Mouse (Mus musculus) neural tube, embryonic 11.5 days (tissue): ENCODE results near the gene Gm21776. TPM values are rescaled to one million over a fixed set of nuclear protein-coding genes. Genes with fewer than 3 reads are reported as not detected.
"Not testable (repeated sequence)": the region's sequence is repeated elsewhere in the genome, so short reads cannot be mapped to it uniquely, and the experiment has no call there.

Source experiments
- ATAC-seq: fragments of 200-750 bp; cut with Nextera tagmentation; 2 replicates; pipeline ENCODE4 v1.8.0; 2017; ENCODE audit warnings: moderate number of reproducible peaks, mild to moderate bottlenecking, moderate TSS enrichment, moderate library complexity; ENCODE audit not compliant: insufficient read depth, low FRiP score, low TSS enrichment
- DNase-seq: peaks from one replicate; pipeline ENCODE4 v3.0.0-alpha.2; 2015; ENCODE audit warnings: low spot score
- H3K27ac ChIP-seq: fragments of 300-500 bp; sonication (generic); 2 replicates; pipeline ENCODE4 v1.5.1; 2014; ENCODE audit warnings: low read depth, mild to moderate bottlenecking, low read length
- H3K27me3 ChIP-seq: fragments of 300-500 bp; sonication (generic); 2 replicates; pipeline ENCODE4 v1.6.1; 2014; ENCODE audit warnings: mild to moderate bottlenecking, low read length, mixed read lengths; ENCODE audit not compliant: control insufficient read depth, insufficient read depth
- H3K36me3 ChIP-seq: fragments of 300-500 bp; sonication (generic); 2 replicates; pipeline ENCODE4 v1.6.1; 2014; ENCODE audit warnings: mild to moderate bottlenecking, low read length, moderate library complexity, mixed read lengths; ENCODE audit not compliant: control insufficient read depth, insufficient read depth
- H3K4me1 ChIP-seq: fragments of 300-500 bp; sonication (generic); 2 replicates; pipeline ENCODE4 v1.6.1; 2014; ENCODE audit warnings: low read length, mixed read lengths; ENCODE audit not compliant: control insufficient read depth, insufficient read depth
- H3K4me2 ChIP-seq: fragments of 300-500 bp; sonication (generic); 2 replicates; pipeline ENCODE4 v1.6.1; 2014; ENCODE audit warnings: low read depth, mild to moderate bottlenecking, moderate library complexity
- H3K4me3 ChIP-seq: fragments of 300-500 bp; sonication (generic); 2 replicates; pipeline ENCODE4 v1.5.1; 2014; ENCODE audit warnings: low read depth, low read length
- H3K9ac ChIP-seq: fragments of 300-500 bp; sonication (generic); 2 replicates; pipeline ENCODE4 v1.6.1; 2014; ENCODE audit warnings: mild to moderate bottlenecking, low read length
- H3K9me3 ChIP-seq: fragments of 300-500 bp; sonication (generic); 2 replicates; pipeline ENCODE4 v1.6.1; 2016; ENCODE audit warnings: low read length; ENCODE audit not compliant: control insufficient read depth
- WGBS: fragments of 180-500 bp; shearing (Covaris S2); extraction: QIAGEN DNeasy Blood & Tissue Kit; methylation state at CpG from one replicate; pipeline ENCODE4 v1.1.7; 2014; 5-methylcytosine and 5-hydroxymethylcytosine counted together
- polyA plus RNA-seq: library from polyadenylated mRNA; unstranded; fragments of >200 nt; fragmentation: Nextera tagmentation; extraction: Ambion mirVana; gene quantifications from 2 replicates; pipeline ENCODE4 v1.2.1, GENCODE M21; 2014

The Gm21776 gene
- not detected in 2 replicates for polyA plus RNA-seq

DNA sequence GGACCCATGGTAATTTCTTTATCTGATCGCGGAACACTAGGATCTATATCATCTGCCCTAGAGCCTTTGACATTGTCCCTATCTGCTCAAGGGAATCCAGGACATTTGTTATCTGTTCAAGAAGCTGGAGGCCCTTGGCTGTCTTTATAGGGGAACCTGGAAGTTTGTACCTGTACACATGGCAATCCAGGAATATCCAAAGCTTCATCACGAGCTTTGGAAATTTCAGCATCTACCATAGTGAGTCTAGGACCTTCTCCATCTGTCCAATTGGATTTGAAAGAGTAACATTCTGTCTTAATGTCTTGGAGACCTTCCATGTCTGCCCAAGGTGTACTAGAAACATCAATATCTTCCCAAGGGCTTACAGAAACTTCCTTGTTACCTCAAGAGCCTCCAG lies at the start of gene Gm21776:
Gm21776 (plus strand) TSS at position 301 of the 400 bp plus-strand sequence.
- not testable (repeated sequence) for ATAC-seq, H3K4me1 ChIP-seq, H3K9me3 ChIP-seq, DNase-seq, H3K4me3 ChIP-seq, H3K27ac ChIP-seq, H3K4me2 ChIP-seq, H3K27me3 ChIP-seq, H3K9ac ChIP-seq, H3K36me3 ChIP-seq
- no CpG with 5 or more reads among the region's 3 CpGs for WGBS
